Mouse (Mus musculus): ENCODE measurements around the gene Trim41. TPM values are rescaled to one million over a fixed set of nuclear protein-coding genes. Genes with fewer than 3 reads are reported as not detected.

Gene Trim41
- total RNA-seq, 2 experiments from 2014 or later: 57.1 to 60.2 TPM

Other genes with a start within 250 kb of the Trim41 start
- gene Rack1, start 17.0 kb downstream of the Trim41 start, total RNA-seq (2021): 100 to 1,000 TPM; 233 to 240 TPM
- 1 to 10 TPM; 2.3 to 3.7 TPM for gene Trim7, start 8.8 kb upstream of the Trim41 start, total RNA-seq (2021)
- 1 to 10 TPM; 1.7 to 3.0 TPM for gene Gm12184, start 9.3 kb upstream of the Trim41 start, total RNA-seq (2021)
- 1 to 10 TPM; 7.0 to 7.7 TPM for gene Irgm1, start 54.3 kb upstream of the Trim41 start, total RNA-seq (2021)
- gene Gm5431, start 84.9 kb upstream of the Trim41 start, total RNA-seq (2021): under 1 TPM in 1 of 2 experiments, not detected in 1; 0.49 TPM
- 1 to 10 TPM; 1.9 to 2.8 TPM for gene Psme2b, start 128.8 kb upstream of the Trim41 start, total RNA-seq (2021)
- gene Olfr56, start 161.5 kb upstream of the Trim41 start, total RNA-seq (2021): not detected
- gene 9930111J21Rik1, start 162.0 kb upstream of the Trim41 start, total RNA-seq (2021): 1 to 10 TPM in 1 of 2 experiments, under 1 TPM in 1; 0.91 to 1.5 TPM
- under 1 TPM; 0.16 to 0.37 TPM for gene Gm12185, start 174.9 kb upstream of the Trim41 start, total RNA-seq (2021)
- gene Tgtp1, start 176.8 kb upstream of the Trim41 start, total RNA-seq (2021): under 1 TPM in 1 of 2 experiments, not detected in 1; 0.81 TPM
- 1 to 10 TPM in 1 of 2 experiments, under 1 TPM in 1; 0.94 to 1.6 TPM for gene 9930111J21Rik2, start 233.9 kb upstream of the Trim41 start, total RNA-seq (2021)
- under 1 TPM; 0.47 to 0.65 TPM for gene Tgtp2, start 246.9 kb upstream of the Trim41 start, total RNA-seq (2021)